Comparison of ENCODE assay signal across 15 mouse cellular contexts in the genomic region with DNA sequence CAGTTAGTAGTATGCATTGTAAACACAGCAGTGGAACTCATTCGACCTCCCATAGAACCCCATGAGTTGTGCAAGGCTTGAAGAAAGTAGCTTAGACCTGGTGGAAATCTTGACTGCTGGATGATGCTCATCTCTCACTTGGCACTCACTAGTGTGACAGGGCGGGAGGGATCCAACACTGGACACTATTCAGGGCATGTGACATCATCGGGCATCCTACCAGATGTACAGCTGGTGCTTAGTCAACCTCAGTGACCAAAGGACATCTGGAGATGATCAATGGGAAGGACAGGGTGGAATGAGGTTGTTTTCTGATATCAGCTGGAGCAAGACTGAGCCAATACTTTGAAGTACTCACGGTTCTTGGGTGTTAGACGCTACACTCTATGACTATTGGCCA.
DNase-seq lines count a peak whose midpoint lies in the region; ATAC-seq lines count a peak whose summit lies in the region.
"Had no signal": no experiment of that assay in that cellular context is flagged by ENCODE, and none has a peak within 500 bp of the region (broad histone marks: within the 10 kb centered on the region; RNA-seq: fewer than 3 reads in every experiment).

No protein-coding gene starts in this region.

- no peaks in the 10 kb centered on the region for H3K9me3 ChIP-seq in hindbrain, embryonic 16.5 days (ENCODE audit: control insufficient read depth, low read length)
- H3K9me3 ChIP-seq: embryonic facial prominence, embryonic 15.5 days; forebrain, embryonic 15.5 days; limb, embryonic 15.5 days had no signal

- ATAC-seq in hindbrain, embryonic 16.5 days = no peak
- ATAC-seq: forebrain, embryonic 15.5 days had no signal

- peaks cover 5% of the 10 kb centered on the region; the same call in 1 of the 2 replicates for H3K4me1 ChIP-seq in hindbrain, embryonic 16.5 days (ENCODE audit: control insufficient read depth, insufficient read depth, low read depth, low read length)
- H3K4me1 ChIP-seq: megakaryocyte, embryonic 14.5 days had no signal

- no peak overlapping the region for H3K4me2 ChIP-seq in hindbrain, embryonic 16.5 days (ENCODE audit: low read length)
- H3K4me2 ChIP-seq: embryonic facial prominence, embryonic 15.5 days; forebrain, embryonic 15.5 days; limb, embryonic 15.5 days had no signal

- DNase-seq in layer of hippocampus, adult 11-12 months (ENCODE audit: low spot score) = peak; percentile 69
- no peak for DNase-seq in layer of hippocampus, postnatal 25 days (ENCODE audit: extremely low spot score in 1 of 2, low spot score in 1 of 2)
- peak; percentile 10 for DNase-seq in Muller cell, postnatal 12 days (ENCODE audit: inconsistent ontology term)
- DNase-seq in gastrocnemius, adult 8-10 months (ENCODE audit: low spot score in 2 of 2) = peak; percentile 62
- peak; percentile 68 for DNase-seq in heart, postnatal 4 days
- no peak for DNase-seq in kidney, adult 11 months
- DNase-seq in embryo, embryonic 9.5 days (ENCODE audit: extremely low spot score) = no peak
- DNase-seq: cerebellum, postnatal 25 days; kidney, adult 8-10 months had no signal

- no peak overlapping the region for H3K4me3 ChIP-seq in hindbrain, embryonic 16.5 days (ENCODE audit: low read length)
- H3K4me3 ChIP-seq: embryonic facial prominence, embryonic 15.5 days; forebrain, embryonic 15.5 days; layer of hippocampus, adult 2 months; limb, embryonic 15.5 days; megakaryocyte, embryonic 14.5 days had no signal

- H3K27ac ChIP-seq in hindbrain, embryonic 16.5 days (ENCODE audit: low read depth, low read length) = no peak overlapping the region
- H3K27ac ChIP-seq: embryonic facial prominence, embryonic 15.5 days; forebrain, embryonic 15.5 days; layer of hippocampus, adult 2 months; limb, embryonic 15.5 days had no signal

- WGBS in hindbrain, embryonic 16.5 days = 91% methylated on average over 5 of the region's 5 CpGs

- no peaks in the 10 kb centered on the region for H3K36me3 ChIP-seq in hindbrain, embryonic 16.5 days (ENCODE audit: control insufficient read depth, insufficient read depth, low read length)
- H3K36me3 ChIP-seq: embryonic facial prominence, embryonic 15.5 days; forebrain, embryonic 15.5 days; limb, embryonic 15.5 days had no signal

- no peaks in the 10 kb centered on the region for H3K27me3 ChIP-seq in hindbrain, embryonic 16.5 days (replicated peaks; ENCODE audit: control insufficient read depth, insufficient read depth, low read length)
- H3K27me3 ChIP-seq: embryonic facial prominence, embryonic 15.5 days; forebrain, embryonic 15.5 days; limb, embryonic 15.5 days; megakaryocyte, embryonic 14.5 days had no signal

- no peak overlapping the region for H3K9ac ChIP-seq in hindbrain, embryonic 16.5 days (ENCODE audit: low read depth, low read length)
- H3K9ac ChIP-seq: embryonic facial prominence, embryonic 15.5 days; forebrain, embryonic 15.5 days; limb, embryonic 15.5 days had no signal

Comparison
In these comparisons a context has a peak if more than half of its experiments do, and no peak if none do; other contexts are left out.
1. DNase-seq: peak in layer of hippocampus, adult 11-12 months (single experiment), Muller cell, postnatal 12 days (single experiment), gastrocnemius, adult 8-10 months (2 of 2) and heart, postnatal 4 days (single experiment); none in layer of hippocampus, postnatal 25 days (0 of 2), kidney, adult 11 months (single experiment) and embryo, embryonic 9.5 days (single experiment).